19 mouse cellular contexts compared by ENCODE assay signal in the genomic region with DNA sequence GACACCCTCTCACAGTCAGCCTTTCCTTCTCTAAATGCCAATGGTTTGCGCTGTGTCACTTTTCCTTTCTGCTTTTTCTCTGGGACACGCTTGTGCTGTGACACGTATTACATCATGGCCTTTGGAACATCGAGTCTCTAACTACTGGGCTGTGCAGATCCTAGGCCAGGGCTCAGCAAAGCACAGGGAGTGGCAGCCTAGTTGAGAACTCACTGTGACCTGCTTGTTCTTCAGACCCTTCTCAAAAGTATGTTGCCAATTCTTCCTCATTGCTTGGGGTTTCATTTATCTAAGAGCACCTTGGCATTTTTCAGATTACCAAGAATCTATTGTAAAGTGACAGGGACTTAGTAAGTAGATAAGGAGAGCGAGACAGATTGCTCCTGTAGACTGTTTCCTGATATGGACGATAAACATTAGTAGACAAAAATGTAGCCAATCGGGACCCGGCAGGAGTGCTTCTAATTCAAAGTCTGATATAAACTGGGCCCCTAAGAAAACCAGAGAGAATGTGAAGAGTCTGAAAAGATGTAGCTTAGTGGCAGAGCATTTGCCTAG. TPM values are rescaled to one million over a fixed set of nuclear protein-coding genes. Genes with fewer than 3 reads are reported as not detected.
"Had no signal": no experiment of that assay in that cellular context is flagged by ENCODE, and none has a peak within 500 bp of the region (broad histone marks: within the 10 kb centered on the region; RNA-seq: fewer than 3 reads in every experiment).

No protein-coding gene starts in this region.

- DNase-seq: kidney, postnatal 4 days; lung, postnatal 10 days; midbrain, embryonic 14.5 days; right cerebral cortex, adult 18-20 months; right cerebral cortex, postnatal 4 days; spleen, adult 18-20 months; thymus, adult 18-20 months; thymus, postnatal 14 days had no signal

- H3K4me2 ChIP-seq: limb, embryonic 12.5 days; liver, embryonic 15.5 days; lung, embryonic 14.5 days; neural tube, embryonic 15.5 days had no signal

- ATAC-seq: intestine, postnatal 0 days had no signal

- H3K9me3 ChIP-seq: limb, embryonic 12.5 days; liver, embryonic 15.5 days; neural tube, embryonic 15.5 days had no signal

- H3K9ac ChIP-seq: limb, embryonic 12.5 days; liver, embryonic 15.5 days; lung, embryonic 14.5 days; neural tube, embryonic 15.5 days had no signal

- H3K27ac ChIP-seq: layer of hippocampus, adult 2 months; limb, embryonic 12.5 days; liver, embryonic 15.5 days; macrophage; neural tube, embryonic 15.5 days had no signal

- H3K4me1 ChIP-seq: liver, embryonic 15.5 days had no signal

- H3K36me3 ChIP-seq: limb, embryonic 12.5 days; liver, embryonic 15.5 days; neural tube, embryonic 15.5 days had no signal

- H3K4me3 ChIP-seq: layer of hippocampus, adult 2 months; limb, embryonic 12.5 days; liver, embryonic 15.5 days; myocyte; neural tube, embryonic 15.5 days had no signal

- H3K27me3 ChIP-seq: limb, embryonic 12.5 days; liver, embryonic 15.5 days; neural tube, embryonic 15.5 days had no signal

RNA-seq across cellular contexts. Expression of a gene that starts 2.7 kb away (rescaled TPM):
- total RNA-seq: layer of hippocampus, adult 2 months; layer of hippocampus, postnatal 10 days; left cerebral cortex, postnatal 36 days had no signal
- polyA plus RNA-seq: intestine, postnatal 0 days; limb, embryonic 12.5 days; lung, embryonic 14.5 days; macrophage; myocyte; neural tube, embryonic 15.5 days; stomach, embryonic 14.5 days had no signal
